22 mouse cellular contexts compared by ENCODE assay signal in the genomic region with DNA sequence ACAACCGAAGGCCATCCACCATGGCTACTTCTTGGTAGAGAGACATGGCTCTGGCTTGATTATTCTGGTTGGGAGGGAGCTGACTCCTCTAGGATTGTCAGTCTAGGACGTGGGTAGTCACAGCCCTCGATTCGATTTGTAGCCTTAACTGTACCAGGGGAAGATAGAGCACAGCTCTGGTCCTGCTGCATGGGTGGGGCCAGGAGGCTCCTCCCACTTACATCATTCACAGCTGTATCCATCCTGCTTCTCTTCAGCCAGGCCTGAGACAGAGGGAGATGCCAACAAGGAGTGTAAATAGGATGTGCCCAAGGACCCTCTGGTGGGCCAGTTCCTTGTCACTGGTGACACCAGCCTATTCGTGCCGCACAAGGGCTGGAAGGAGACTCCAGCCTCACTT. TPM values are rescaled to one million over a fixed set of nuclear protein-coding genes. Genes with fewer than 3 reads are reported as not detected.
"Had no signal": no experiment of that assay in that cellular context is flagged by ENCODE, and none has a peak within 500 bp of the region (broad histone marks: within the 10 kb centered on the region; RNA-seq: fewer than 3 reads in every experiment).

No protein-coding gene starts in this region.

- H3K9me3 ChIP-seq: liver, embryonic 13.5 days; liver, embryonic 15.5 days; lung, embryonic 15.5 days; megakaryocyte, embryonic 14.5 days; midbrain, embryonic 12.5 days; neural tube, embryonic 12.5 days; stomach, embryonic 15.5 days had no signal

- H3K9ac ChIP-seq: liver, embryonic 13.5 days; liver, embryonic 15.5 days; liver, postnatal 0 days; lung, embryonic 15.5 days; midbrain, embryonic 12.5 days; neural tube, embryonic 12.5 days; stomach, embryonic 15.5 days had no signal

- H3K27ac ChIP-seq: liver, embryonic 13.5 days; liver, embryonic 15.5 days; lung, embryonic 15.5 days; macrophage; midbrain, embryonic 12.5 days; neural tube, embryonic 12.5 days; stomach, embryonic 15.5 days; stomach, postnatal 0 days had no signal

- H3K36me3 ChIP-seq: liver, embryonic 13.5 days; liver, embryonic 15.5 days; lung, embryonic 15.5 days; midbrain, embryonic 12.5 days; neural tube, embryonic 12.5 days; stomach, embryonic 15.5 days had no signal

- ATAC-seq: liver, postnatal 0 days; lung, postnatal 0 days had no signal

- H3K4me3 ChIP-seq: liver, embryonic 13.5 days; liver, embryonic 15.5 days; lung, embryonic 15.5 days; megakaryocyte, embryonic 14.5 days; midbrain, embryonic 12.5 days; neural tube, embryonic 12.5 days; stomach, embryonic 15.5 days had no signal

- H3K4me2 ChIP-seq: liver, embryonic 13.5 days; liver, embryonic 15.5 days; lung, embryonic 15.5 days; midbrain, embryonic 12.5 days; neural tube, embryonic 12.5 days; stomach, embryonic 15.5 days had no signal

- DNase-seq: liver, embryonic 13.5 days; liver, postnatal 0 days; lung, adult 2 months; lung, postnatal 14 days; lung, postnatal 36 days; midbrain, embryonic 14.5 days; right cerebral cortex, postnatal 14 days; thymus, adult 2 months; thymus, postnatal 25 days; thymus, postnatal 4 days had no signal

RNA-seq across cellular contexts. Expression of a gene that starts 52.3 kb away (rescaled TPM):
- total RNA-seq: megakaryocyte progenitor cell, adult 5-6 weeks; monocyte, adult 5-6 weeks; neutrophil, adult 5-6 weeks had no signal
- polyA plus RNA-seq: macrophage had no signal
